Mouse (Mus musculus): Measurements from ENCODE around the gene Acad12.

Acad12 gene

DNA sequence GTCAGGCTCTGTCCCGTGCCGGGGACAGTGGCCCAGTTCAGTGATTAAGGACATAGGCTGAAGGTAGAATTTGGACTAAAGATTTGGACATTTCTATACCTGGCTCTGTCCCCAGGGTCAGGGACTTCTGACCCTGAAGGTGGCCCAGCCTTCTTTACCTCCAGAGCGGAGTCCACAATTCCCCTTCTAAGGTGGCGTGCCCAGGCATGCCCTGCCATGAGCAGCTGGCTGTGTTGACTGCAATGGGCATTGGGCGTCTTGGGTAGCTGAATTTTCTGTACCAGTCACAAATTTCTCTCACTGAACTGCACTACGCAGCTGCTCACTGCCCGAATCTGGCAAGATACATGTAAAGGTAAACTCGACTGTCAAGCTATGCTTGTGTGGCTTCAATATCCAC is 36.8 kb downstream of the Acad12 start:
- DNase-seq = no peak

DNA sequence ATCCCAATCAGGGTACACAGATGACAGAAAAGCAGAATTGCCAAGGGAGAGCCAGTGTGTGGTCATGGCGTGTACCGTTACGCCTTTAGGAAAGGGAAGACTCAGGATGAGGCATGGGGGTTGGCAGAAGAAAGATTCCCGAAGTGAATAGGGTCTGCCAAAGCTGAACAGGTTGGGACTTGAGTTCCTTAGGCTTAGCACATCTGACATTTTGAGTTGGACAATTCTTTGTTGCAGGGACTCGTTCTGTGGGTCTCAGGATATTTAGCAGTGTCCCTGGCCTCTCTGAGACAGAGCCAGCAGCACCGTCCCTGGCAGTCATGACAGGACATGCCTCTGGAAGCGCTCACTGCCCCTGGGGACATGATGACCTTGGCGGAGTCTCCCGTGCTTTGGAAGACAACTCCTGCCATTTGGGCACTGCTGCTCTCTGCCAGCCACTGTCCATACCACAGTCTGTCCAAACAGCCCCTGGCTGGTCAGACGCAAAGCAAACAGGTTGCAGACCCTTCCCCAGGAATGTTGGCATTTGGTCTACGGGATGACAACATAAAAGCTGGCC is 41.7 kb downstream of the Acad12 start:
- DNase-seq = no peak

DNA sequence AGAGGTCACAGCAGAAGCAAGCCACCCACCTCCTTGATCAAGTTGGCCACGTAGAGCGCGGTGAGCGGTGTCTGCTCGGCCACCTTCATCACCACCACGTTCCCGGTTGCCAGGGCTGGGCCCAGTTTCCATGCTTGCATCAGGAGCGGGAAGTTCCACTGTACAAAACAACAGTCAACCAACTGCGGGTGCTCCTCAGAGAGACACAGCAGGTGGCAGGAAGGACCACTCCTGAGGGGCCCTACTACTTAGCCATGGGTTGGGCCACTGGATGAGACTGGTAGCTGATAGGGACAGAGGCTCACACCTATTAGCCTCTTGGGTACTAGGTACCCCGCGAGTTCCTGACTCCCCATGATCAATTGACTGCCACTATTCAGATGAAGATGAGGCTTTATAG is 42.9 kb downstream of the Acad12 start:
- DNase-seq = no peak

DNA sequence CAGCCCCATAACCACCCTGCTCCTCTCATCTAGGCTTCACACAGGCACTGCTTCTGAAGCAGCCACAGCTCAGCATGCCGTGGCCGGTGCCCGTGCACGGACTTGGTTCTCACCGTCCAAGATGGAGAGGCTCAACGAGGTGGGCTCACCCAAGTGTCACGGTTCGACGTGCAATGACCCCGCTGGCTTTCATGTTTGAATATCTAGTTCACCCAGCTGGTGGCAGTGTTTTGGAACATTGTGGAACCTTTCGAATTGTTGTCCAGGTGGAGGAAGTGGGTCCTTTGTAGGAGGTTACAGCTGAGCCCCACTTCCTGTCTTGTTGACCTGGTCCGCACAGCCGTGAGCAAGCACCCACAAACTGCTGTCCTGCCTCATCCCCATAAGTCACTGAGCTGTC is 44.6 kb downstream of the Acad12 start:
- no peak for DNase-seq

DNA sequence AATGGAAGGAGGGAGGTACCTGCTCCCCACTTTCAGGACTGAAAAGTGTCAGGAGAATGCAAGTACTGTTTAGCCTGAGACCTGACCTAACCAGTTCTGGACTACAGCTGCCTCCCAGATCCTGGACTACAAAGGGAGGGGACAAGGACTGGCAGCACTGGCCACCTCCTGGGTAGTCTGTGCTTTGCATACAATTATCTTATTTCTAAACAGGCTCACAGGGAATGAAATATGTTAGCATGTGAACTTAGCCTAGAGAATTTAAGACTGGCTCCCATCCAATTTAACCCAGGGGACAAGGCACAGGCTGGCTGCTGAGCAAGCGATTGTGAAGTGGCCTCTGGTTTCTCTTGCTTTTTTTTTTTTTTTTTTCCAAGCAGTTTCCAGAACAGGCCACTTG is 48.0 kb downstream of the Acad12 start:
- DNase-seq = no peak

DNA sequence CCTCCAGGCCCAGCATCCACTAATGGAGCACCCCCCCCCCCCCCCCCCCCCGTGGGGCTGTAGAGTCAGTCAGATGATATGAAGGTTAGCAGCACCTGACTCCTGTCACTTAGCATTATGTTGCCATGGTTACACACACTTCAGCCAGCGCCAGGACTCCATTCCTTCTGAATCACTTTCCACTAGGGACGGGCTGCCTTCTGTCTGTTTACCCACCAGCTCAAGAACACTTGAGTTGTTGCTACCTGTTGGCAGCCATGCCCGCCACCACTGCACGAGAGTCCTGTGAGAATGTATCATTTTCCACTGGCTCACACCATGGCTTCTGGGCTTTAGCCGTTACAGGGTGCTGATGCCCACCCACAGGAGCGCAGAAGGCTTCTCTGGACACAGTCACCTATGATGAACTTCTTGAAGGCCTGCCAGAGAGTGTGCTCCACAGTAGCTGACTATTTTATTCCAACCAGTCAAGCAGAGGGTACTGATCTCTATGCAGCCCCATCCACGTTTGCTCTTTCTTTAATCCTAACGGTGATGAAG is 48.8 kb downstream of the Acad12 start:
- DNase-seq = no peak

DNA sequence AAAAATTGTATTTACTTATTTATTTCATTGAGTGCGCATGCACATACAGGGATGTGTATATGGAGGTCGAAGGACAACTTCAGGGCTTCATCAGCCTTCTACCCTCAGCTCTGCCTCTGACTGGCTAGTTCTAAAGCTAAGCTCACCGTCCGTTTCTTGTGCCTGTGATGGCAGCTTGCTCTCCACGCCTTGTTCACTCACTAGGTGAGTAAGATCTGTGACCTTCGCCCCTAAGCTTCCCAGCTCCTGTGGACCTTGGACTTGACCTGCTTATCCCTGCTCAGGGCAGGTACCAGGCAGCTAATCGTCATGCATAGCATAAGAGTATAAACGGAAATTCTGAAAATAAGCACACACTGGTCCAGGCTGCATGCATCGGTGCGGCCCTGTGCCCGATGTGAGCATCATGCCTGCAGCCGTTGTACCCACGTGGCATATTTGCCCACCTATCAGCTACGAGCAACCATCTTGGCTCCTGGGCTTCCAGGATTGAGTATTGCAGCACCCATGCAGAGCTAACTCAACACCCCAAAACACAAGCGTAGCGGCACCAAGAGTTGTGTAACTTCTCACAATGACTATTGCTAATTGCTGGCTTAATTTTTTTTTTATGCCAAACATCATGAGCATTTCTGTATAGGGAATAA is 52.6 kb downstream of the Acad12 start:
- peak; percentile 54 for DNase-seq

DNA sequence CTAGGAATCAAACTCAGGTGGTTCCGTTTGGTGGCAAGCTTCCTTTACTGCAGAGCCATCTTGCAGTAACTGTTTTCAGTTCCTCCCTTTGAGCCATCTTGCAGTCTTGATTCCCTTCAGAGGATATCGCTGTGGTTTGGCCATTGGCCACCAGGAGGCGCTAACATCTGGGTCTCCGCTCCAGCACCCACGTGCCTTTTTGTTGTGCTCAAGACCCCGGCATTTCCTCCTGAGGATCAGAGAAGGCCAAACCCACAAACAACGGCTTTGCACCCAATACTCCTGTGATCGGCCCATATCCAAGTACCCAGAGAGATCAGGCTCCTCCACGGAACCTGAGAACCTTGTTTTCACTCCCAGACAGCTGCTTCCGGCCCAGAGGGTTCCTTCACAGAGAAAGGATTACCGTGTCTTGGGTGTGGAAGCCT is 54.3 kb downstream of the Acad12 start:
- DNase-seq = peak; percentile 95

DNA sequence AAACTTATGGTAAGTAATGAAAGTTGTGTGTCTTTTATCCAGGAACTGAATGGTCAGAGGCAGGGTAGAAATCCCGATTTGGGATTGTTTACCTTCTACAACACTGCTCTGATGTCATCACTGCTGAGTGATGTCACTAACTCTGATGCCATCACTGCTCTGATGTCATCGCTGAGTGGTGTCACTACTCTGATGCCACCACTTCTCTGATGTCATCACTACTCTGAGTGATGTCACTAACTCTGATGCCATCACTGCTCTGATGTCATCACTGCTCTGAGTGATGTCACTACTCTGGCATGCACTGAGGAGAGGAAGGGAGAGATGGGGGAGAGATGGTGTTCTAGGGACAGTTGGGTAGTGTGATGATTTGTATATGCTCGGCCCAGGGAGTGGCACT is 56.3 kb downstream of the Acad12 start:
- DNase-seq = no peak

DNA sequence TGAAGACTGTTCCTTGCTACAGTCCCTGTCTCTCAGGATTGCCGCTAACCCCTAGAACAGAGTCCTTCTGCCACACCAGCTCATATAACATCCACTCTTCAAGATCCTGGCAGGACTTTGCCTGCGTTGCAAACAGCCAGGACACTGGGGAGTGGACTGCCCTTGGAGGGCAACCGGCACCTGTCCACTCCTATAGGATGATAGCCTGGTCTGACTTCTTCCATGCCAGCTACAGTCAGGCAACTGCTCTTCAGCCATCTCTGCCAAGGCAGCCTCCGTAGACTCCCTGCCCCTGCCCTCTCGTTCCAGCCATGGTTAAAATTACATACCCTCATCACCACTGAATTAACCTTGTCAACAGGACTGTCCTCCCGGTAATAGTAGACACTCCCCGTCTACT is 69.5 kb downstream of the Acad12 start:
- no peak for DNase-seq

DNA sequence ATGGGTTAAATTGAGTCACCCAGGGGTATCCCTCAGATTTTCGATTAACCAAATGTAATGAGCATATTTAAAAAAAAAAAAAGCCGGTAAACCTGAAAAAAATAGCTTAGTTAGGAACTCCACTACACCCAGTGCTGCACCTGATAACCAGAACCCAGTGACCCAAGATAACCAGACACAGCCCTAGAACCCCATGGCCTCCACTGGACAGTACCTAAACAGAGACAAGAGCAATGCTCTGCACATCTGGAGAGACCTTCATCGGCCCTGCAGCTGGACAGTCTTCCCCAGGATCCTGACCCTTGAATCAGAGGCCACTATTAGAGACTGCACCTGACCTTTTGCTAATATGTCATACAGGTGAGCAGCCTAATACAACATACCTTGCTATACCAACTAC is 71.7 kb downstream of the Acad12 start:
- DNase-seq = no peak
